Mouse (Mus musculus) stomach, postnatal 0 days (tissue): Measurements from ENCODE around the gene Inpp4a. TPM values are rescaled to one million over a fixed set of nuclear protein-coding genes. Genes with fewer than 3 reads are reported as not detected.

Experiments used
- ATAC-seq: fragments of 200-750 bp; cut with Nextera tagmentation; 2 replicates; pipeline ENCODE4 v1.8.0; 2017; ENCODE audit not compliant: low FRiP score, low TSS enrichment
- DNase-seq: peaks from one replicate; pipeline ENCODE4 v3.0.0-alpha.2; 2016; ENCODE audit warnings: low spot score
- H3K27ac ChIP-seq: fragments of 300-500 bp; sonication (generic); replicated peaks from 2 replicates; pipeline ENCODE4 v1.5.1; 2014; ENCODE audit warnings: mild to moderate bottlenecking, control low read depth
- H3K27me3 ChIP-seq: fragments of 300-500 bp; sonication (generic); 2 replicates; pipeline ENCODE4 v1.6.1; 2014; ENCODE audit warnings: low read length; ENCODE audit not compliant: control insufficient read depth, insufficient read depth
- H3K36me3 ChIP-seq: fragments of 300-500 bp; sonication (generic); 2 replicates; pipeline ENCODE4 v1.6.1; 2014; ENCODE audit warnings: low read length, mixed read lengths; ENCODE audit not compliant: control insufficient read depth, insufficient read depth
- H3K4me1 ChIP-seq: fragments of 300-500 bp; sonication (generic); replicated peaks from 2 replicates; pipeline ENCODE4 v1.6.1; 2014; ENCODE audit warnings: antibody characterized with exemption; ENCODE audit not compliant: control insufficient read depth, insufficient read depth
- H3K4me2 ChIP-seq: fragments of 300-500 bp; sonication (generic); replicated peaks from 2 replicates; pipeline ENCODE4 v1.6.1; 2014; ENCODE audit warnings: low read depth, mild to moderate bottlenecking, control low read depth, moderate library complexity
- H3K4me3 ChIP-seq: fragments of 300-500 bp; sonication (generic); 2 replicates; pipeline ENCODE4 v1.5.1; 2014; ENCODE audit warnings: low read depth, low read length, control low read depth
- H3K9ac ChIP-seq: fragments of 300-500 bp; sonication (generic); 2 replicates; pipeline ENCODE4 v1.6.1; 2014; ENCODE audit warnings: mild to moderate bottlenecking, low read length, control low read depth, mixed read lengths
- H3K9me3 ChIP-seq: fragments of 300-500 bp; sonication (generic); 2 replicates; pipeline ENCODE4 v1.6.1; 2016; ENCODE audit warnings: low read length; ENCODE audit not compliant: control insufficient read depth
- CTCF ChIP-seq: IDR thresholded peaks from 2 replicates; pipeline ENCODE4 v1.5.1; 2016; ENCODE audit warnings: antibody characterized with exemption, low read depth, mild to moderate bottlenecking, moderate library complexity
- EP300 ChIP-seq: optimal IDR thresholded peaks from 2 replicates; pipeline ENCODE3; 2016; ENCODE audit warnings: antibody characterized with exemption
- WGBS: fragments of 180-500 bp; shearing (Covaris S2); extraction: QIAGEN DNeasy Blood & Tissue Kit; methylation state at CpG from one replicate; pipeline ENCODE4 v1.1.7; 2014; 5-methylcytosine and 5-hydroxymethylcytosine counted together
- polyA plus RNA-seq: library from polyadenylated mRNA; unstranded; fragments of >200 nt; fragmentation: Nextera tagmentation; extraction: Ambion mirVana; gene quantifications from 2 replicates; pipeline ENCODE4 v1.2.1, GENCODE M21; 2015

Gene Inpp4a
- polyA plus RNA-seq, 1 experiment from 2014 or later = 10.6 TPM

DNA sequence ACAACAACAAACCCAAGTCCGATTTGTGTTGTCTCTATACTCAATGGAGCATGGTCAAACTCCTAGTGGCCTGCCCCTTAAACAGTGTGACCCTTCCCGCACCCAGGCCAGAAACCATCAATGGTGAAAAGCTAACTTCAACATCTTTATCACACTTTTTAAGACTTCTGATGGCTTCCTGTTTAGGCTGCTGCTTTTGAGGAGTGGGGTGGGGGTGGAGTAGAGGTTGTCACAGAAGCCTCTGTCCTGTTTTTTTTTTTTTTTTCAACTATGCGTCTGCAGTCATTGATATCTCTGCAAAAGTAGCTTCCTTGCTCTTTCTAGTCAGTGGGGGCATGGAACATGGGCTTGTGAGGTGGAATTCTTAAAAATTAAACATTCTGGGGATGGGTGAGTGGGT, 3.1 kb downstream of the Inpp4a start:
- 74% methylated on average over 3 of the region's 3 CpGs for WGBS
- DNase-seq (no peak), ATAC-seq (no peak)
- Histone ChIP-seq H3K27ac (no peak overlapping the region), H3K4me3 (no peak overlapping the region), H3K27me3 (no peaks in the 10 kb centered on the region), H3K4me2 (no peak overlapping the region), H3K4me1 (peaks cover 3% of the 10 kb centered on the region; the same call in 1 of the 2 replicates), H3K9ac (no peak overlapping the region), H3K9me3 (no peaks in the 10 kb centered on the region), H3K36me3 (no peaks in the 10 kb centered on the region)
- TF ChIP-seq CTCF = no peak
- no peak for TF ChIP-seq EP300

DNA sequence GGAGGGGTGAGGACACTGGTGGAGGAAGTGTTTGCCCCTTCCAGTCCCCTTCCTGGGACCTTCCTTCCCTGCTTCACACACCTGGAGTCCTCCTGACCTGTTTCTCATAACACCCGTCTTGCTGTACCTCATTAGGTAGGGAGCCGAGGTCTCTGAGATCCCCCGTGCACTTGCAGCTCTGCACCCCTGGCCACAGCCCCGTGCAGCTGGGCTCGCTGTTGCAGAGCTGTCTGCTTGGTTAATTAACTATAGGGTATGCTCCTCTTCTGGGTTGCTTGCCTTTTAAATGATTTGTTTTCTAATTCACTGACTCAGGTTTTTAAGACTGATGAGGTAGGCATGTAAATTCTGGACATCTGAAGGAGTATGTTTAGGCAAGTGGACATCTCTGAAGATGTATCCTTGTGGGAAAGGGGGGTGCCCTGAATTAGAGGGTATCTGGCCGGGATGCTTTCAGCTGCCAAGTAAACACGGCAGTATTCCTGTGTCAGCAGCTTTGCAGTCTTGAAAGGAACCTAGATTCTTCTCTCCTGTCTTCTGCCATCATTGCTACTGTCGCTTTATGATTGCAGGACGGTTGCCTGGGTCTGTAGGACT, 6.1 kb downstream of the Inpp4a start:
- no peak for TF ChIP-seq CTCF
- no peak for TF ChIP-seq EP300
- no peak overlapping the region for H3K27ac ChIP-seq
- peaks cover under 1% of the 10 kb centered on the region; the same call in 1 of the 2 replicates for H3K4me1 ChIP-seq
- WGBS = 52% methylated on average over 9 of the region's 9 CpGs
- H3K27me3 ChIP-seq = no peaks in the 10 kb centered on the region
- DNase-seq = no peak
- H3K4me2 ChIP-seq = no peak overlapping the region
- H3K9ac ChIP-seq = no peak overlapping the region
- no peak overlapping the region for H3K4me3 ChIP-seq
- H3K9me3 ChIP-seq = no peaks in the 10 kb centered on the region
- ATAC-seq = no peak
- H3K36me3 ChIP-seq = no peaks in the 10 kb centered on the region

DNA sequence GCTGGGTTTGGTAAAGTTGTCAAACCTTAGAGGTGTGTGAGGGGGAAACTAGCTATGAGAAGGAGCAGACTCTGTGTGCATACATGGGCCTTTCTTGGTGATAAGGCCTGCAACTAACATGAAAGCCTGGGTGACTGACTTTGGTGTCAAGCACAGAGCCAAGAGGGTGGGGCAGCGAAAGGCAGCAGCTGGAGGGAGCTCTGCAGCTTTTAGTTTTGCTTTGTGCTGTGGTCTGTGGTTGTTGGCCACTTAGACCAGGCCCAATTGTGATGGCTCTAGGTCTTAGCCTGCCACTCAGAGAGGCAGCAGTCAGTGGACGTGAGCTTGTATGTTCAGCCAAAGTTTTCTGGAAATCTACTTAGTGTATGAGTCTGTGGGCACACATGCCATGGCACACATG, 7.9 kb downstream of the Inpp4a start:
- Histone ChIP-seq H3K4me3 (no peak overlapping the region), H3K9ac (no peak overlapping the region), H3K9me3 (no peaks in the 10 kb centered on the region), H3K27me3 (no peaks in the 10 kb centered on the region), H3K36me3 (no peaks in the 10 kb centered on the region), H3K4me1 (no peaks in the 10 kb centered on the region), H3K4me2 (no peak overlapping the region), H3K27ac (no peak overlapping the region)
- DNase-seq = peak; percentile 51
- 85% methylated on average over 2 of the region's 2 CpGs for WGBS
- peak; percentile 27; the same call in 1 of the 2 replicates for TF ChIP-seq CTCF
- no peak for TF ChIP-seq EP300
- ATAC-seq = no peak

DNA sequence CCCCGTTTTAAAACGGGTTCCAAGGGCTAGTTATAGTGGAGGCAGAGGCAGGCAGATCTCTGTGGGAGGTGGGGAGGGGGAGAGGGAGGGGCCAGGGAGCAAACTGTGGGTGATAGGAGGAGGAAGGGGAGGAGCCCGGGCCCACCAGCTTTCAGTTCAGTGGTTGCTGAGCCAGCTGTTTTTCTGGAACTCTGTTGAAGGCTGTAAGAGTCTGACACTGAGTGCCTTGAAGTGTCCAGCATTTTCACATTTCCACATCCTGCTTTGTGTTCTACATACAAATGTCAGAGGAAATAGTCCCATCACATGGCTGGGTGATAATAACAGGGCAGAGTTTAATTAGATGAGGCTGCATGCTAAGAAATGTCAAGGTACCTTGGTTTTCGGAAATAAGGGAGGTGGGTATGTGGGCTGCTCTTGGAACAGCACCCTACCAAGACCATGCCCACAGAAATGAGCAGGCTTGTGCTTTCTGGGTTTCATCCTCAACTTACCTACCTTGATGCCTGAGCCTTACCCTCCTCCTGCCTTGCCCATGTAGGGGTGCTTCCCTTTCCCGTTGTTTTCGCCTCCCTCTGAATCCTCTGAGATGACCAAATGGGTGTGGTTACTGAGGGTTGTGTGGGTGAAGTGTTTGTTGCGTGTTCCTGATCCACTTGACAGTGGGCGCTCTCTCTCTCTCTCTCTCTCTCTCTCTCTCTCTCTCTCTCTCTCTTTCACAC, 8.5 kb downstream of the Inpp4a start:
- no peaks in the 10 kb centered on the region for H3K36me3 ChIP-seq
- DNase-seq (no peak), ATAC-seq (no peak)
- H3K4me3 ChIP-seq = no peak overlapping the region
- TF ChIP-seq CTCF (no peak), EP300 (no peak)
- H3K27me3 ChIP-seq = no peaks in the 10 kb centered on the region
- H3K4me1 ChIP-seq = no peaks in the 10 kb centered on the region
- no peak overlapping the region for H3K4me2 ChIP-seq
- WGBS = 78% methylated on average over 8 of the region's 8 CpGs
- no peak overlapping the region for H3K9ac ChIP-seq
- no peaks in the 10 kb centered on the region for H3K9me3 ChIP-seq
- no peak overlapping the region for H3K27ac ChIP-seq

DNA sequence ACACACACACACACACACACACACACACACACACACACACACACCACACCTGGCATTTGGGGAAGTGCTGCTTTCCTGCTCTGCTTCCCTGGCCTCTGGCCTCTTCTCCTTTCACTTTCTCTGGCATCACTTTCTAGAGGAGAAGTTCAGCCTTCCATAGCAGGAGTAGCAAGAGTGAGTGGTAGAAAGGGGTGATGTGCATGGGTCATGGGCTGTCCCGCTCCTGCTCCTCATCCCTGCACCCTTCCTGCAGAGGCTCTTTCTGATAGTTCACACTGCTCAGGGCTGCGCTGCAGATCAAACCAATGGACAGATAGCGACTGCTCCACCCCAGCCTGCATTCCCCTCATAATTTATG, 9.1 kb downstream of the Inpp4a start:
- H3K4me3 ChIP-seq = no peak overlapping the region
- WGBS = 75% methylated on average over 3 of the region's 3 CpGs
- no peaks in the 10 kb centered on the region for H3K4me1 ChIP-seq
- no peak overlapping the region for H3K27ac ChIP-seq
- no peaks in the 10 kb centered on the region for H3K36me3 ChIP-seq
- ATAC-seq (no peak), DNase-seq (no peak)
- H3K27me3 ChIP-seq = no peaks in the 10 kb centered on the region
- H3K4me2 ChIP-seq = no peak overlapping the region
- TF ChIP-seq EP300 = no peak
- no peak for TF ChIP-seq CTCF
- no peak overlapping the region for H3K9ac ChIP-seq
- no peaks in the 10 kb centered on the region for H3K9me3 ChIP-seq

DNA sequence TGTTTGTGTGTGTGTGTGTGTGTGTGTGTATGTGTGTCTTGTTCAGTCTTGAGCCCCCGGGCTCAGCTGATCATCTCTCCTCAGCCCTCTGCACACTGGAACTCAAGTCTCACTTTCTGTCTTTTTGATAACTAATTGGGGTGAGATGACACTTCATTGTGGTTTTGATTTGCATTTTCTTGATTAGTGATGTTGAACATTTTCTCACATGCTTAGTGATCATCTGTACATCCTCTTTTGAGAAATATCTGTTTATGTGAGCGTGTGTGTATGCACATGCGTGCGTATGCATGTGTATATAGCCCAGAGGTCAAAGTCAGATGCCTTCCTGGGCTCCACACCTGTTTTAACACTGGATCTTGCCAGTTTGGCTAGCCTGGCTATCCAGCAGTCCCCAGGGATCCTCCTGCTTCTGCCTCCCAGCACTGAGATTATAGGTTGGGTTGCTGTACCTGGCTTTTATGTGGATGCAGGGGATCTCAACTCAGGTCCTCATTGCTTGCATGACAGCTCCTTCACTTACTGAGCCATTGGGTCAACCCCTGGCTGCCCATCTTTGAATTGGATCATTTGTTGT, 10.4 kb downstream of the Inpp4a start:
- Histone ChIP-seq H3K4me1 (no peaks in the 10 kb centered on the region), H3K4me2 (no peak overlapping the region), H3K4me3 (no peak overlapping the region), H3K27me3 (no peaks in the 10 kb centered on the region), H3K36me3 (no peaks in the 10 kb centered on the region), H3K9ac (no peak overlapping the region), H3K27ac (no peak overlapping the region), H3K9me3 (no peaks in the 10 kb centered on the region)
- no peak for DNase-seq
- ATAC-seq = no peak
- WGBS = 97% methylated on average over 4 of the region's 4 CpGs
- TF ChIP-seq EP300 (no peak), CTCF (no peak)
